Mouse (Mus musculus): ENCODE measurements at regions not wholly inside any gene's neighbourhood (a gene's known extent, or its start where the extent isn't known, plus 50 kb on each side); places are given as distances from the start of the nearest gene placed in this dataset.

DNA sequence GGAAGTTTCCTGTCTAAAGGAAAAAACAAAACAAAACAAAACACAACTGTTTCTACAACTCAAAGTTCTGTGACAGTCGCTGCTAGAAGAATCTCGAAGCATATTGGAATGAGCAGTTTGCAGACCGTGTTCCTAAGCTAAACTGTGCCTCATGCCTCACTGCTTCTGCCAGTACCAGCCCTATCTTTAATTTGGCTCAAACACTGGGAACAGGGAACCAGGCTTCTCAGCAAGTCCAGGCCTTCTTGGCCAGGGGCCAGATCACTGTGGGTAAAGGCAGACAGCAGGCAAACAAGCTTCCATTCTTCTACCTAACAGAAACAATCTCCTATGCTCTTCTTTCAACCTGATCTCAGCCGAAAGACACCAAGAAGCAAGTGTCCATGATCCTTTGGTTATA, 56.5 kb downstream of the Tmsb4x start:
- peak; percentile 65 for DNase-seq

DNA sequence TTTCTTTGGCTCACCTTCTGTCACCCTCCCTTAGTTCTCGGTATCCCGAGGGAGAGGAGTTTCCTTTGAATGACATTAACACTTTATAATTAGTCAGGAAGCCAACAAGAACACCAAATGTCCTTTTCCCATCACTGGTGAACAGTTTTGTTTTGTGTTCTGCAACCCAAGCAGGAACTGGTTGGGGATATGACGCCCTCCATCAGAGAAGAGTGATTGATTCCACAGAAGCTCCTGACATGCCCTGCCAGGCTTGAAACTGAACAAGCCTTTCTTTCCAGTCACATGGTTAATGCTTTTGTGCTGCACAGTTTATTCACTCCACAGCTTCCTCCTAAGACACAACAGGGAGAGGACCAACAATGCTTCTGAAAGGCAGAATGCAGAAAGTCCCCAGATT, 57.8 kb downstream of the Tmsb4x start:
- DNase-seq, result no peak

DNA sequence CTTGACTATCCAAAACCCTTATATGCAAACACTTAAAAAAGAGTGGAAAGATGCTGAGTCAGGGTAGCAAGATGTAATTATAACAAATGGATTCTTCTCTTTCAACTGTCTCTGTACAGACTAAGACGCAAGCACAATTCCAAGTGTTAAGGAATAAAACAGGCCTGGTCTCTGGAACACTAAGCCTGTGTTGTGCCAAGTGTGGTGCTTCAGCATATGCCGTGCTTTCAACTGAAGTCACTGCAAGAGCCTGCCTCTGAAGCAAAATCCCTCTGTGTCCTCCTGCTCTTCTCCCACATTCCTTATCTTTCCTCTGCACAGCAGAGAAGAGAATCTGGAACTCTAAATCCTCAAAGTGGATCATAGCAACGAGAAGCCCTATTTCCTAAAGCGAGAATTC, 59.7 kb downstream of the Tmsb4x start:
- no peak for DNase-seq

DNA sequence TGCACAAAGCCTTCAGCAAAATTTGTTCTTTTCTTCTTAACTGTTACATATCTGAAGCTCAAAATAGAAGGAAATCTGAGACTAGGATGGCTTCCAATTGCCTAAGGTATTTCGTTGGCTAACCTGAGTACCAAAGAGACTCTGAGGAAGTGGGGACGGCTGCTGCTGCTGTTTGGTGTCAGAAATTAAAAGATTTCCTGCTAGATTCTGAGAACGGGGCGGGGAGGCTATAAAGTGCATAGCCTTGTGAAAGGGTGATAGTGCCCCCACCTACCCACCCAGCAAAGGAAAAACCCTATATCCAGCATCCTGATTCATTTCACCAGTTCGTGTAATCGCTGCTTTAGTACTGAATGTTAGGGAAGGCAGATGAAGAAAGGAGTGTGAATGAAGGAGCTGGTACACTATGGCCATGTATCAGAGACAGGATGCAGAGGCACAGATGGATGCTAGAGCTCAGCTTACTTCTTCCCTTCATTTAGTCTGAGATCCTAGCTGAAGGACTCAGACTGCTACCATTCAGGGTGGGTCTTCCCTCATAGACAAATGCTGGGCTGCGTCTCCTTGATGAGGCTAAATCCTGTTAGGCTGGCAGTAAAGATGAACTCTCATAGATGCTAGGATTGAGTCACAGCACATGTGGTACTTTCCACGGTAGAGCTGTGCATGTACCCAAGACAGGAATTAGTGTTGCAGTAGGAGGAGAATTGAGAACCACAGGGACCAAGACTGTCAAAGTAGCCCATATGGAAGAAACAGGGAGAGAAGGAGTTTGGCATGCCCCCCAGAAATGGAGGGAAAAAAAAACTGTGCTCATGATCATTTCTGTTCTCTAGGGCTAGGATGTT, 62.4 kb downstream of the Tmsb4x start:
- DNase-seq, result no peak

DNA sequence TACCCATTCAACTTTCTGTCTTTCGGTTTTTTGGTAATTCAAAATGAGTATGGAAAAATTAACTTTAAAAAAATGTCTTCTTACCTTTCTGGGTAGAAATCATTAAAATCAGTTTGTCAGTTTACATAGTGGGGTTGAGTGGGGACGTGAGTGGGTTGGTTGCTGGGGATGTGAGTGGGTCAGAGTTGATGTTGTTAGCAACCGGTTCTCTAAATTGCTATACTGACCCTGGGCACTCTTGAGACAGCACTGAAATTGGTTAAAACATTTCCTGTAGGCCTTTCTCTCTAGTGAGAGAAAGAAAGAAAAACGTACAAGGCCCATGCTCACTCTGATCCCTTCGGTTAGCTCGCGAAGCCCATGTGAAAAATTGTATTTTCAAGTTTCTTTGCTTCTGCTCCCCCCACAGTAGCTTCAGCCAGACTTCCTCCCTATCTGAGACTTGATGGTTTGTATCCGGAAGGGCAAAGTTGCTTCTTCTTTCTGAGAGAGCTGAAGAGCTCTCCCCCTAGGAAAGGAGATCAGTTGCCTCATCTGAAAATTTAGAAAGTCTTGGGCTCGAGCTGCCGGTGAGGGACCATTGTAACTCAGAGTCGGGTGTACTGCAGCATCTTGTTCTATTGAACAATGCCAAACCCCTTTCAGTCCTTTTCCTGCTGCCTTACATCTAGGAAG, 63.5 kb downstream of the Tmsb4x start:
- DNase-seq, result no peak

DNA sequence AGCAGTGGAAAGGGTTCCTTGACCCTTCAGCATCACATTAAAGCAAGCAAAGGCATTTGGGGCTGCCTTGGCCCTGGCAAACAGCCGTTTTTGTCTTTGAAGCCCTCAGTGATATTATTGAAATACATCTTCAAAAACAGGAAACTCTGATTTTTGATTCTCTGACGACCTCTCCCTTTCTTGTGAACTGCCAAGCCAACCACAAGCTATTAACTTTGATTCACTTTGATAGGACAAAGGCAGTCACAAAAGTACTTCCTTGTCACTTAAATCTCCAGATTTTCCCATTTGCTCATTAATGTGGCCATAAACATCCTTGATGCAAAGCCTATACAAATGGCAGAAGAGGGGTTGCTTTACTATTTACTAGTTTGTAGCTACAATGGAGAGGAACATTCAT, 70.0 kb downstream of the Tmsb4x start:
- no peak for DNase-seq

DNA sequence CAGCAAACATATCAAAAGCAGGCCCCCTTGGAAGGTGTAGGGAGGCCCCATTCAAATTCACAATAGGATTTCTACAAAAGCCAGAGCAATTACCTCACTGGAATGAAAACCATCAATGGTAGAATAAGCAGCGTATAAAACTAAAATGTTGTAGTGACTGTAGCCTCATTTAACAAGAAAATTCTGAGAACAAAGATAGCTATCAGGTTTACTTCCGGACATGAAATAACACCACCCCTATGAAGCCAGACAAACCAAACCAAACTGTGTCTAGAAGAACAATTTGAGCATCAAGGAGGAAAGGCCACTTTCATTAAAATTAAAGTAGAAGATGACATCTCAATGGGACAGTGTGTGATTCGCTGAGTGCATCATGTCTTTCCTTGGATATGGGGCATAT, 74.9 kb downstream of the Tmsb4x start:
- DNase-seq, result no peak

DNA sequence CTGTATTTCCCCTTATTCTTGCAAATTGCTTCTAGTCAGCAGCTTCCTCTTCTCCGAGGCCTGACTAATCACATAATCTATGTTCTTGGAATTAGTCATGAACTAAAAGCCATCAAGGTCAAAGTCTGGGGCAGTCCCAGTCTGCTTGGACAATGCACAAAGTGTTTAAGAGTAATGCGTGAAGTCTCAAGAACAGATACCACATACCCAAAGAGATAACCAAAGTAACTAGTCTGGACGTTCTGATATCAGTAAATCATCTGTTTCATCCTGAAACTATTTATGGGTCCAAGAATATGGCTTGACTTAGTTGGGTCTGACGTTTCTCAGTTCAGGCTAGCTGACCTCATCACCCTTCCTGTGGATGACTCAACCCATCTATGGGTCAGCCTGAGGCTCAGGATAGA, 76.1 kb downstream of the Tmsb4x start:
- DNase-seq, result no peak

DNA sequence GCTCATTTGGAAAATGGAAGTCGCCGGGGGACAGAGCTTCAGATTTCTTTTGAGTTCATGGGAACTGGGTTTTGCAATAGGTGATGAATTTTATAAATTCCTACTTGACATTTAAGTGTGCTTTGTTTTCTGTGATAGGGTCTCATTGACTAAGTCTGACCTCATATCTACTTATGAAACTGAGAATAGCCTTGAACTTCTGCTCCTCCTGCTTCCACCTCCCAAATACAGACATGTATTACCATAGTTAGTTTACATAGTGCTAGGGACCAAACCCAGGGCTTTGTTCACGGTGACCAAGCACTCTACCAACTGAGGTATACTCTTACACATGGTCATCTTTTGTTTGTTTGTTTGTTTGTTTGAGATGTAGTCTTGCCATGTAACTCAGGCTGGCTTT, 77.8 kb downstream of the Tmsb4x start:
- no peak for DNase-seq

DNA sequence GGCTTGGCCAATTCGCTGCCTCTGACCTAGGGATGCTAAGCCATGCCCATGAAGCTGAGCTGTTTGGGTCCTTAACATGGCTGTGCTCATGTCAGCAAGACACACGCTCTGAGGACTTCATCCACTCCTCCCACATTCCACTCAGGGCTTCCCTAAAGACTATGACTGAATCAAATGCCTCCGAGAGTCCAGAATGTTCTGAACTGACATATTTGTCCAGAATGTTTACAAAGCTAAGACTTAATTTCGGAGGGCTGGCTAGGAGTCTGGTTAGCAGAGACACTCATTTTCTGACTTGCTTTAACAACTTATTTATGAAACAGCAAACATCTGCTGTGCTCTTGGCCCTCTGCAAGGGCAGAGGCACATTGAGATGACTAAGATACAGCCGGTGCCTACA, 78.5 kb downstream of the Tmsb4x start:
- no peak for DNase-seq

DNA sequence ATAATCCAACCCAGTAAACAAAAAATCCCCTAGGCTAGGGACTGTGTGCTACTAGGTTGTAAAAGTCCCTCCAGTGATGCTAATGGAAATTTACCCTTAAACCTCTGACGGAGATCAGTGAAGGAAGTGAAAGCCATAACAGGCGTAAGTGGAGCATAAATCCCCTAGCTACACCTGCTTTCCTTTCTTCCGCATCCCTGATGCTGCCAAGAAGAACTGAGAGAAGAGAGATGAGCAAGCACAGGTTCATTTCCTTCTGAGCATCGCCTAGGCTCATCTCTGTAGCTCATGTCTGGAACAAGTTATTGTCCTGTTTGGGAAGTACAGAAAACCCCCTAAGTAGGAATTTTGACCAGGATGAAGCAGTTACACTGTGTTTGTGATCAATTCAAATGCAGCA, 89.8 kb downstream of the Tmsb4x start:
- no peak for DNase-seq

DNA sequence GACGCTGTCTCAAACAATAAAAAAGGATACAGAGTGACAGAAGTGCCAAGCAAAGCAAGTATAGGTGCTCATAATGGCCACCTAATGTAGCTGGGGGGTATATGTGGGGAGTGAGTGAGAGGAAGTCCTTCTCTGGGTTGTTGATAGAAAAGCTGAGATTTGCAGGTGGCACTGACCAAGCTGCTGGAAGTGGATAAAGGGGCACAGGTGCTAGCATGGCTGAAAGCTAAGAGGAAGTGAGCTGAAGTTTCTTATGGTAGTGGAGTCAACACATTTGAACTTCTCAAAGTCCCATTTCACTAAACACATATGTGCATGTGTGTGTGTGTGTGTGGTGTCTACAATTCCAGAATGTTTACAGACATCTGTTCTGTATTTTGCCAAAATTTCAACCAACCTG, 94.0 kb downstream of the Tmsb4x start:
- DNase-seq, result no peak

DNA sequence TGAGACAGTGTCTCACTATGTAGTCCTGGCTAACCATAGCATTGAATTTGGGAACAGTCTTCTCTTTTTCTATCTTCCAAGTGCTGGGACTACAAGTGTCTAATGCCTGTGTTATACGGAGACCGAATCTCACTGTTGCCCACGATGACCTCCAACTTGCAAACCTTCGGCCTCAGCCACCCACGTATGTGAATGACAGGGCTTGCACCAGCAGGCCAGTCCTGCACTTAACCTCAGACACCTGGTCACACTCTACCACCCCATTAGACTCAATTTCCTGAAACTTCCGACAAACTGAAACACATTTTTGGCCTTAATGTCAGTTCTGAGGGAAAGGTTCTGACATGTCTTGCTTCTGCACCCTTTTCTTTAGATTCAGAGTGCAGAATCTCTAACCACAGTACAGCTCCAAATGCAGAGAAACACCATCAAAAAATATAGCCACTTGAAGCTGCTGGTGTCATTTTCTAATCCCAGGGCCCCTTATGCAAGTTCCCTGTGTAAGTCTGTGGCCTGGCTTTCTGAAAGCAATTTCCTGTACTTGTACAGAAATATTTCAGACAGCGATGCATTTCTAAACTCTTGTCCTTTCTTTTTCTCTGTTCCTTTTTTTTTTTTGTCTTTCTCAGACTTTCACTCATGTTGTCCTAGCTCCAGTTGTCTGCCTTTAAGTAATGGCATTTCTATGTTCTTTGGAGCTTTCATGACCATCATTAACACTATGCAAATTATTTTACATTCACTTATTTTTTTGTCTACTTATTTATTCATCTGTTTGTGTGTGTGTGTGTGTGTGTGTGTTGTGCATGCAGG, 97.8 kb downstream of the Tmsb4x start:
- no peak for DNase-seq

DNA sequence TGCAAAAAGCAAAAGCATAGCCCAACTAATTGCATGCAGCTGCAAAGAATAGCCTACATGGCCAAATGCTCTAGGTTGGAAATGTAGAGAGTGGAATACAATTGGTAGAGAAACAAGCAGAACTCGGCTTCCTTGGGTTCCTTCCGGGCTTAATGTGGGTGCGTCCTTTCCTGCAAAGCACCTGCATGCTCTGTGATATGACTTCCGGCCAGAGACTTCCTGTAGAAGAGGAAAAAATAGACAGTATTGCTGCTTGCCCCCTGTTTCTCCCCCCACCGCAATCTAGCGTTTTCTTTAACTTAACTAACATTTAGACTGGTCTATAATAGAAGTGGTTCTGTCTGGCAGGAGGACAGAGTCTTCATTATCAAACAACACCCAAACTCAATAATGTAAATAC, 100.8 kb downstream of the Tmsb4x start:
- DNase-seq, result no peak

DNA sequence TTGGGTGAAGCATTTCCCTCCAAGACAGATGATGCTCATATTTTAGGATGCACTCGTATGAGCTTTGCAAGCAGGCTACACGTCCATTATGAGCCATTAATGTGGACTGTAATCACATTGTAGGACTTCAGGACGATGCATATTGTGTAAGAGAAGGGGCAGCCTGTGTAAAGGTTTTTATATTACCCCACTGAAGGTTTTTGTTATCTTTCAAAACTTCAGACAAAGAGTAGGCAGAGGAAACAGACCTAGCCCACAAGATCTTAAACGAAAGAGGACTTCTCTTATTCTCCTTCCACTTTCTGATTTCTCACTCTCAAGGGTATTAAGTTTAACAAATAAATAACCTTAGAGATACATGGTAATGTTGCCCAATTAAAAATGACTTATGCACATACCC, 101.6 kb downstream of the Tmsb4x start:
- no peak for DNase-seq

DNA sequence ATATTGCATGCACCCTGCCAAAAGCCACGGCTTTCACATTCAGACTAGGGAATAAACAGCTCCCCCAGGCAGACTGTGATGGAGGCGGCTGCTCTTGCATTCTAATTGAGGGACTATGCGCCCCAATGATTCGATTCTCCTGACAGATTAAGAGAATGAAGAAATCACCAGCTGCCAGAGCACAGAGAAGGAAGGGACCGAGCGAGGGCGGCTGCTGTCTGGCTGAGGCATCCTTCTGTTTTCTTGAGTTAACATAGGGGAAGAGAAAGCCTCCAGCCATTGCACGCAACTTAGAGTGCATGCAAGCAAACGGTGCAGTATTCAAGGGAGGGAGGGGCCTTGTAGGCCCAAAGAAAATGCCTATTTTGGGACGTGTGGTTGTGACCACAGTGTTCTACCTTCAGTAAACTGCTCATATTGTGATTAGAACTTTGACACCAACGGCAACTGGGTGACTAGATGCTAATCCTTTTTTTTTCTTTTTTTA, 103.1 kb downstream of the Tmsb4x start:
- DNase-seq, result peak; percentile 5

DNA sequence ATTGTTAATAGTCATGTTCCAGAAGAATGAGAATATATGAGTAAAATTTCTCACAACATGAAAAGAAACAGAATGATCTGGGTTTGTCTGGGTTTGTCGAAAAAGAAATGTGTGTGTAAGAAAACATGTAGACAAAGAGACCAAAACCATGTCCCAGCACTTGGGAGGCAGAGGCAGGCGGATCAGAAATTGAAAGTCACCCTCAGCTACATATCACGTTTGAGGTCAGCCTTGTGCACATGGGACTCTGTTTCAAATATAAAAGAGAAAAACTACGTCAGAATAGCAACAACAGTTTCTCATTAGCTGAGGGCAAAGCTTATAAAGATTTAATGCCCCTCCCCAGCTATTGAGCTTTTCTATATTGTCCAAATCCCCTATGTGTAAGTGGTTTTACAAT, 103.8 kb downstream of the Tmsb4x start:
- no peak for DNase-seq

DNA sequence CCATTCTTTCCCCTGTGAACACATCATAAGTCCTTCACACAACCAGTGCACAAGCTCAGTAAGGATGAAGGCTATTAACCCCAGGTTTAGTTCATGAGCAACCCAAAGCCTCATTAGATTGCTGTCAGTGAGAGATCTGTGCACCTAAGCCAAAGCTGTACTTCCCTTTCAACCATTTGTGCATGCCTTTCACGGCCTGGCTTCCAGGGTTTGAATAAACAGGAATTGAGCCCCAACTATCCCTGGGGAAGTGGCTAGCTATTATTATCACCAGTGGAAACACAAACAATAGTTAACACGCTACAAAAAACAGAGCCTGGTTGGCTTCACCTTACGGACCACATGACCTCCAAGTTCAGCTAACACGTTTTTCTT, 104.9 kb downstream of the Tmsb4x start:
- DNase-seq, result no peak

DNA sequence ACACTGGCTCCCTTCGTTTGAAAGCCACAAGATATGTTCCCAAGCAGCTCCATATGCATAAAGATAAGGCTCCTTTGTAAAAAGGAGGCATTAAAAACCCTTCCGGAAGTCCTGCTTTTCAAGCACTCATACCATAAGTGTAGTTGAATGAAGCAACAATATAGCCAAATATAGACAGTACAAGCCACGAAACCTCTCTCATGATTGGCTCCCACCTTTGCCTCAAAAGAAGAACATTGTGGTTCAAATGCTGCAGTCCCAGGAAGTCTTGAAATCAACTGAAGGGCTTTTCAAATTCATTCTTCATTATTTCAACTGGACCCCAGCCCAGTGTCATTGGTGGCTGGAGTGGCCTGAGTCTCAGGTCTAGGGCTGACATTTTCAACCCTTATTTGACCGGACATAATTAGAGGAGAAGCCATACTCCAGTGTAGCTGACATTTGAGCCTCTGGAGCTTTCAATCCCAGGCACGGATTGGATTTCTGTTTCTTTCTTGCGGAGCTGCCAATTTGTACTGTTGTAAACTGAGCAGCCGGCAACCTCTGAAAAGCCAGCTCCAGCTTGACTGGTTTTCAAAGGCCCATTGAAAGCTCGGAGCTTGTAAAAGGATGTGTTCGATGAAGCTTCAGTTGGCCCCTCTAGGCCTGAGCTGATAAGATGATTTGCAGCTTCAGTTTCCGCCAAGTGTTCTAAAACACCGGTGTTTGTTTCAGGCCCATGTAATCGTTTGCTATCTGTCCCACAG, 105.4 kb downstream of the Tmsb4x start:
- no peak for DNase-seq

DNA sequence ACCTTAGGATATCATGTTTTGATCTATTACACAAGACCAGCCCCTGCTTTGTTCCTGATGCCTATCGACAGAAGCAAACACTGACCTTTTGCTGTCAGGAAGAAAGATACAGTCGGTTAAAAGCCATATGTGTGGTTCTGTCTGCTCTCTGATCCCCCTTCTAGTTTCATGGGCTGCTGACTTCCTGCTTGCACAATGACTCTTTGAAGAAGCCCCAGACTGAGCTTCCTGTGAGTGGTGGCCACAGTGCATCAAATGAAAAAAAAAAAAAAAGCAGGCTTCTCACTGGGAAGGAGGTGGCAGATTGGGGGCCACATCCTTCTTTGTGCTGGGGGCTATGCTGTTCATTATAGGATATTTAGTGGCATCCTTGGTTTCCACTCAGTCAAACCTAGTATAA, 107.2 kb downstream of the Tmsb4x start:
- no peak for DNase-seq

DNA sequence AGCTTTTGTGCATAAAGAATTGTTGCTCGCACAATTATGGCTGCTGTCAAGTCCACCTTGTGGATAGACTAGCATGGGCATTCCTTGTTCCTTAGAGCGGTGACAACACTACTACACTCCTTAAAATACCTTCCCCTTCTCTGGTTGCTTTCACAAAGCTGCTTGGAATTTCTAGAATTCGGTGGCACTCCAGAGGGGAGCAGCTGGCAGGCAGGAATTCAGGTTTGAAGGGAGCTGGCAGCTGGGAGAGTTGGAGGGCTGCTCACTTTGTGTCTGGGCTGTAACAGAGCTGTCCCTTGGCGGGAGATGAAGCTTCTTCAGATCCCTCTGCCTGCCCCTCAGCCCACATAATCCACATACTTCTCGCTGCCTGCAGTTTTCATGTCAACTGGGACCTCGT, 109.7 kb downstream of the Tmsb4x start:
- no peak for DNase-seq

DNA sequence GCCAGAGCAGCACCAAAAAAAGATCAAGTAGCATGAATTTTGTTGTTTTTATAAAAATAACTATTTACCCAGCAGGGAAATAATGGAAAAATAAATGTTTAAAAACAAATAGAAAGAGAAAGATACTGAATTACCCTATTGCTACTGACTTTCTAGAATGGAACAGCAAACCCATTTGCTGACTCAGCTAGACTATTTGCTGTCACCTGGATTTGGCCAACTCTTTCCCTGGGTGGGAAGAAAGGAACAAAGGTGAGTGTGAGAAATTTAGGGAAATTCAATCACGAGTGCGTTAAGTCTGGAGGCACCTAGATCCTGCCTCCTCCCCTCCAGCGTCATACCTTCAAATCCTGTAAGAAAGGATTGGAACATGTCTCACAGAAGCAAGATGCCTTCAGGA, 110.2 kb downstream of the Tmsb4x start:
- no peak for DNase-seq

DNA sequence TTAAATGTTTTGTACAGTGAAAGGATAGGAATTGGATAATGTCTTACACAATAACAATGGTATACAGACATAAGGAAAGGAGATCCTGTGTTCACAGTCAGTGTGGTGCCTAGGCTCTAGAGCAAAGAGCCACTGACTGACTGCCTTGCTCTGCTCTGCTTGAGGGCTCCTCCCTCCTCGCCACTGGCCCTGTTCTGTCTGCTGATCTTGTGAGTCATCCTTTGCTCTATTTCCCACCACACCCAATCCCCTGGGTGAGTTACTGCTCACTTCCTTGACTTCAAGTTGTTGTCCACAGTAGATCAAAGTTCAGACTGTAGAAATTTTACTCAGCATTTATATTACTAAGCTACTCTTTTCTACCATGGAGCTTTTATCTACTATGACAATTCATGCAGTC, 117.3 kb downstream of the Tmsb4x start:
- DNase-seq, result no peak
